Mouse (Mus musculus) stomach, postnatal 0 days (tissue): ENCODE measurements around the gene Ak6. TPM values are rescaled to one million over a fixed set of nuclear protein-coding genes. Genes with fewer than 3 reads are reported as not detected.

Experiments used
- ATAC-seq: fragments of 200-750 bp; cut with Nextera tagmentation; 2 replicates; pipeline ENCODE4 v1.8.0; 2017; ENCODE audit not compliant: low FRiP score, low TSS enrichment
- DNase-seq: peaks from one replicate; pipeline ENCODE4 v3.0.0-alpha.2; 2016; ENCODE audit warnings: low spot score
- H3K27ac ChIP-seq: fragments of 300-500 bp; sonication (generic); replicated peaks from 2 replicates; pipeline ENCODE4 v1.5.1; 2014; ENCODE audit warnings: mild to moderate bottlenecking, control low read depth
- H3K27me3 ChIP-seq: fragments of 300-500 bp; sonication (generic); 2 replicates; pipeline ENCODE4 v1.6.1; 2014; ENCODE audit warnings: low read length; ENCODE audit not compliant: control insufficient read depth, insufficient read depth
- H3K36me3 ChIP-seq: fragments of 300-500 bp; sonication (generic); 2 replicates; pipeline ENCODE4 v1.6.1; 2014; ENCODE audit warnings: low read length, mixed read lengths; ENCODE audit not compliant: control insufficient read depth, insufficient read depth
- H3K4me1 ChIP-seq: fragments of 300-500 bp; sonication (generic); replicated peaks from 2 replicates; pipeline ENCODE4 v1.6.1; 2014; ENCODE audit warnings: antibody characterized with exemption; ENCODE audit not compliant: control insufficient read depth, insufficient read depth
- H3K4me2 ChIP-seq: fragments of 300-500 bp; sonication (generic); replicated peaks from 2 replicates; pipeline ENCODE4 v1.6.1; 2014; ENCODE audit warnings: low read depth, mild to moderate bottlenecking, control low read depth, moderate library complexity
- H3K4me3 ChIP-seq: fragments of 300-500 bp; sonication (generic); 2 replicates; pipeline ENCODE4 v1.5.1; 2014; ENCODE audit warnings: low read depth, low read length, control low read depth
- H3K9ac ChIP-seq: fragments of 300-500 bp; sonication (generic); 2 replicates; pipeline ENCODE4 v1.6.1; 2014; ENCODE audit warnings: mild to moderate bottlenecking, low read length, control low read depth, mixed read lengths
- H3K9me3 ChIP-seq: fragments of 300-500 bp; sonication (generic); 2 replicates; pipeline ENCODE4 v1.6.1; 2016; ENCODE audit warnings: low read length; ENCODE audit not compliant: control insufficient read depth
- CTCF ChIP-seq: IDR thresholded peaks from 2 replicates; pipeline ENCODE4 v1.5.1; 2016; ENCODE audit warnings: antibody characterized with exemption, low read depth, mild to moderate bottlenecking, moderate library complexity
- EP300 ChIP-seq: optimal IDR thresholded peaks from 2 replicates; pipeline ENCODE3; 2016; ENCODE audit warnings: antibody characterized with exemption
- WGBS: fragments of 180-500 bp; shearing (Covaris S2); extraction: QIAGEN DNeasy Blood & Tissue Kit; methylation state at CpG from one replicate; pipeline ENCODE4 v1.1.7; 2014; 5-methylcytosine and 5-hydroxymethylcytosine counted together
- polyA plus RNA-seq: library from polyadenylated mRNA; unstranded; fragments of >200 nt; fragmentation: Nextera tagmentation; extraction: Ambion mirVana; gene quantifications from 2 replicates; pipeline ENCODE4 v1.2.1, GENCODE M21; 2015

The Ak6 gene
- polyA plus RNA-seq, 1 experiment from 2014 or later: 164 TPM

DNA sequence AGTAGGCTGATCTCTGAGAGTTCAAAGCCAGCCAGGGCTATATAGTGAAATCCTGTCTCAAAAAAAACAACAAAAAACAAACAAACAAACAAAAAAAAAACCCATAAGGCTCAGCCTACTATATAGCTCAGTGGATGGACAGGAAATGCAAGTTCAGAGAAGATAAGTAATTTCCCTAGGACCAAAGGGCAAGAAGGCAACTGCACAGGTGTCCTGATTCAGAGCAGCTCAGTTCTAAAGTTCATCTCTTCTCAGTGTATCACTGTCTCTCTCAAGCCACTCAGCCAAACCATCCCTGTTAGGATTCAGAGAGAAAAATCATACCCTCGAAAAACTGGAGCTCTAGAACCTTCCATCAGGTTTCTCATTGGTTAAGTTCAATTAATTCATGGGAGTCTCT lies 44.9 kb upstream of the Ak6 start:
- DNase-seq (no peak), ATAC-seq (no peak)
- H3K27ac ChIP-seq: no peak overlapping the region
- H3K4me1 ChIP-seq: no peaks in the 10 kb centered on the region
- H3K9me3 ChIP-seq: no peaks in the 10 kb centered on the region
- no peaks in the 10 kb centered on the region for H3K27me3 ChIP-seq
- H3K36me3 ChIP-seq: no peaks in the 10 kb centered on the region
- 77% methylated on average over 1 of the region's 1 CpGs for WGBS
- no peak for TF ChIP-seq EP300
- TF ChIP-seq CTCF: no peak
- H3K4me3 ChIP-seq: no peak overlapping the region
- no peak overlapping the region for H3K9ac ChIP-seq
- H3K4me2 ChIP-seq: no peak overlapping the region

- ATAC-seq (no peak), DNase-seq (no peak)
- Histone ChIP-seq H3K9ac (no peak overlapping the region), H3K27me3 (no peaks in the 10 kb centered on the region), H3K4me3 (no peak overlapping the region), H3K9me3 (no peaks in the 10 kb centered on the region), H3K36me3 (no peaks in the 10 kb centered on the region), H3K4me1 (no peaks in the 10 kb centered on the region), H3K4me2 (no peak overlapping the region), H3K27ac (no peak overlapping the region)
- TF ChIP-seq EP300 (no peak), CTCF (peak; percentile 47)
- WGBS: 88% methylated on average over 8 of the region's 8 CpGs
Measured at GRCm38 (mm10) chr13:100607756-100608155, 43.0 kb upstream of the Ak6 start.

DNA sequence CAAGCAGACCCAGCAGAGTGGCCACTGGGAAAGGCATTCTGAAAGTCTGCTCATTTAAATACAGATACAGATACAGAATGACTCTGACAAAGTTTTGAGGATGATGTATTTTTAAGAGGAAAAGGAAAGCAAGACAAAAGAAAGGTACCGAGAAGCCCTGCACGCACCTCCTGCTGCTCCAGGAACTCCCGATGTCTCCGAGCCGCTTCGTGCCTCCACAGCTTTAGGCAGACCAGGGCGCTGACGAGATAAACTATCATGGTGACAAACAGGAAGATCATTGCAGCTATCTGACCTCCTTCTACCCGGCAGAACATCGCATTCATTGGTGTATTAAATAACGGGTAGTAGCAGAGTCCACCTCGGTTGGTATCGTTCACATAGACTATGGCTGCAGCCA lies 39.5 kb upstream of the Ak6 start:
- WGBS: 92% methylated on average over 13 of the region's 13 CpGs
- no peaks in the 10 kb centered on the region for H3K27me3 ChIP-seq

DNA sequence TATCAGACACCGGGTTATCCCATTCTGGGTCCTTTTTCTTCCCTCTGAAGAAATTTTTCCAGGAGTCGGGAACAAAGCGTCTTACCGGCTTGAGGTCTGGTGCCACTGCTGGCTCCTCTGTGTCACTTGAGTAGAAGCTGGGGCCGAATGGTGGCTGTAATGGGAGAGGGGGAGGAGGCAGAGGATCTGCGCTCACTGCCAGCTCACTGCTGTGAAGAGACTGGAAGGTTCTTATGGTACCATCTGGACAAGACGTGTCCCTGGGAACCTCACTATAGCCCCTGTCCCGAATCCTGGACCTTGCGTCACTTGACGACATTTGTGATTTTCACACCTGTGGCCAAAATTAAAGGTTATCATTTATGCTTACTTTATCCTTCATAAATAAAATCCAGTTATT lies 38.5 kb upstream of the Ak6 start:
- Histone ChIP-seq H3K27ac (no peak overlapping the region), H3K4me2 (no peak overlapping the region), H3K9me3 (no peaks in the 10 kb centered on the region), H3K4me3 (no peak overlapping the region), H3K27me3 (no peaks in the 10 kb centered on the region), H3K4me1 (no peaks in the 10 kb centered on the region), H3K36me3 (no peaks in the 10 kb centered on the region), H3K9ac (no peak overlapping the region)
- no peak for ATAC-seq
- 95% methylated on average over 10 of the region's 10 CpGs for WGBS
- TF ChIP-seq CTCF: no peak
- TF ChIP-seq EP300: no peak
- no peak for DNase-seq

More for the DNA sequence above, 39.5 kb upstream of the Ak6 start:
- Histone ChIP-seq H3K9ac (no peak overlapping the region), H3K36me3 (no peaks in the 10 kb centered on the region), H3K4me3 (no peak overlapping the region), H3K4me2 (no peak overlapping the region), H3K9me3 (no peaks in the 10 kb centered on the region), H3K4me1 (no peaks in the 10 kb centered on the region), H3K27ac (no peak overlapping the region)
- ATAC-seq (no peak), DNase-seq (no peak)
- no peak for TF ChIP-seq CTCF
- no peak for TF ChIP-seq EP300

DNA sequence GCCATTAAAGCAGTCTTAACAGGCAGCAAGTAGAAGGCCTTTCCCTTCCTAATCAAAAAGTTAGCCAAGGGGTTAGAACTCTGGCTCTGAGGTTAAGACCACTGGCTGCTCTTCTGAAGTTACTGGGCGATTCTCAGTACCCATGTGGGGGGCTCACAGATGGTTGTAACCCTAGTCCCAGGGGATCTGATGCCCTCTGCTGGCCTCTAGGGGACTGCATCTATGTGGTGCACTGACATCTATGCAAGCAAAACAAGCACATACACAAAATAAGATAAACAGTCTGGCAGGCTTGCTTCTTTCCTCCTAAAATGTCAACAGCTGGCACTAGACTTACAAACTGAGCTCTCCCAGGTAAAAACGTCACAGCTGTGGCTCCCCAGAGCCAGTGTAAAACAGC lies 37.9 kb upstream of the Ak6 start:
- DNase-seq (no peak), ATAC-seq (no peak)
- Histone ChIP-seq H3K4me1 (no peaks in the 10 kb centered on the region), H3K4me2 (no peak overlapping the region), H3K27ac (no peak overlapping the region), H3K9me3 (no peaks in the 10 kb centered on the region), H3K4me3 (no peak overlapping the region), H3K9ac (no peak overlapping the region), H3K27me3 (no peaks in the 10 kb centered on the region), H3K36me3 (no peaks in the 10 kb centered on the region)
- TF ChIP-seq EP300: no peak
- TF ChIP-seq CTCF: peak; percentile 52
- 55% methylated on average over 2 of the region's 2 CpGs for WGBS

- Histone ChIP-seq H3K27ac (peak within 1 kb of the TSS; percentile 89), H3K36me3 (peaks cover under 1% of the 10 kb centered on the region; the same call in 1 of the 2 replicates), H3K9ac (peak within 1 kb of the TSS; percentile 67), H3K4me2 (peak within 1 kb of the TSS; percentile 79), H3K4me1 (no peaks in the 10 kb centered on the region), H3K4me3 (peak within 1 kb of the TSS; percentile 64), H3K27me3 (no peaks in the 10 kb centered on the region), H3K9me3 (no peaks in the 10 kb centered on the region)
- TF ChIP-seq CTCF (peak; percentile 13; the same call in 1 of the 2 replicates), EP300 (no peak)
- DNase-seq (peak; percentile 86), ATAC-seq (peak; percentile 95)
- 4% methylated on average over 73 of the region's 77 CpGs for WGBS
Measured at GRCm38 (mm10) chr13:100616181-100617087, 34.3 kb upstream of the Ak6 start, which contains the start of gene Marveld2. TSS of gene Marveld2 (minus strand) at chr13:100616971.
